Mouse (Mus musculus): ENCODE data around the gene Tmem121b.

DNA sequence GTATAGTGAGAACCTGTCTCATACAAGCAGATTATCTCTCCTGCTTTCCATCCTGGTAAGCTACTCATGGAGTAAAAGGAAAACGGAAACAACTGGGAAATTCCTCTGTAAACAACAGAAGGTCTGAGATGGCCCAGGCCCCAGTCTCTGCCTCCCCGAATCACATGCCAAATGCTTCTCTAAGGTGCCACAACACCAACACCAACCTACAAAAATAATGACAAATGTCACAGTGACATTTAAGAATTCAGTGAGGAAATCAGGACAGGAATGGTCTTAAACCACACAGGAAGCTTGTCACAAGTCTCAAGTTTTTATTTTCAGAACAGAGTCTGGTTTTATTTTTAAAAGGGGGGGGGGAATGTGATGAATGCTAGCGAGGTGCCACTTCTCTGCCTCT is 5.0 kb downstream of the Tmem121b start:
- TF ChIP-seq POLR2A (IDR thresholded peaks at IDR 0.05; ENCODE audit: insufficient read length, low read depth) = no peak
- no peak for TF ChIP-seq MYOG (IDR thresholded peaks at IDR 0.05; ENCODE audit: control insufficient read depth in 1 of 3, insufficient read depth in 1 of 3, insufficient read length in 2 of 3, low read depth in 2 of 3)
- TF ChIP-seq POLR2AphosphoS2 (IDR thresholded peaks at IDR 0.05; ENCODE audit: insufficient read length, low read depth) = no peak

Data from myocyte (in vitro differentiated cells).